Mouse (Mus musculus): Measurements from ENCODE around the gene Camk1g.

The Camk1g gene

DNA sequence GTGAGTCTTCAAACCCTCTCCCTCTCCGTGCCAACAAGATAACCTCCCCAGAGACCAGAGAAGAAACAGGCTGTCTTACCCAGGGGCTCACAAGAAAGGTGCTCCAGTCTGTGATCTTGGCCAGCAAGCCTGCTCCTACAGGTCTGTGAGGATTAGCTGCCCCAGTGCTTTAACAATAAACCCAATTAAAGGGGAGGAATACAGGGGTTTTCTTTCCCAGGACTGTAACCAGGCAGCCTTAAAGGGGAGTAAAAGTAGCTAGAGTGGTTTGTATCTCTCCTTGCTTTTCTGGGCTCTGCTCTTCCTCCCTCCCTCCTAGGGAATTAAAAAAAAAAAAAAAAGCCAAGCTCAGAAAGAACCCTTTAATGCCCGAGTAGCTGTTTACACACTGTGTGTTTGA, at the start of gene Camk1g:
TSS of gene Camk1g (minus strand) at position 203 of the 400 bp plus-strand sequence.
- in situ Hi-C loops (cut with MboI; ENCODE audit: low sequenced_read_pairs): loop anchor here (10.0 kb wide), 1 partner anchor 115 kb away; no protein-coding TSS in a partner anchor

DNA sequence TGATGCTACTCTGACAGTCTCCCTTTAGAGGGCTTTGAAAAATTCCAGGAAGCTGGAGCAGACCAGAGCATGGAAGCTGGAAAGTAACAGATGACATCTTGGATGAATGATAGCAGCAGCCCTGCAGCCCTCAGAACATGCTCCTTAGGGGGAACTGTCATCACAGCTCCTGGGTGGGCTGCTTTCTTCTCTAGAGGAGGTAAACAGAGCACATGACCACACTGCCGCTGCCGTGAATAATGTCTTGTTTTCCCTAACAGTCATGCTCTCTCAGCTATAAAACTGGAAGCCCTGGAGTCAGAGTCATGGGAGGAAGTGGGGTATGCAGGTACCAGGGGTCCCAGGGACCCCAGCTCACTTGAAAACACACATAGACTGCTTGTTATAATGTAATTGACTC, 49.1 kb upstream of the Camk1g start:
- in situ Hi-C loops (cut with MboI; ENCODE audit: low sequenced_read_pairs): no loop called here

DNA sequence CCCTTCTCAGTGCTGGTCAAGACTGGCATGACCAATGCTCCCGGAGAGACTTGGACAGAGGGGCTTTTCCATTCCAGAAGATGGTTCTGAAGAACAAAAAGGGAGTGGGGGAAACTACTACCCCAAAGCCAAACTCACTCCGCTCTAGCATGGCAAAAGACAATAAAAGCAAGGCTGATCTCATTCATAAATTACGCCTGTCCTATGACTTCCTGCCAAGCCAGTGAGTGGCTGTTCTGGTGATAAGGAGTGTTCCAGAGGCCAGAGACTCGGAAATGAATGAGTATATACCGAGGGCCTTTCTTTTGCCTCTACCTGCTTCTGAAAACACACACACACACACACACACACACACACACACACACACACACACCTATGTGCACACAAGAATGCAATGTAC, 48.6 kb upstream of the Camk1g start:
- in situ Hi-C loops (cut with MboI; ENCODE audit: low sequenced_read_pairs): no loop called here

GRCm38 (mm10) chr1:193414067-193414466, 44.0 kb upstream of the Camk1g start:
- in situ Hi-C loops (cut with MboI; ENCODE audit: low sequenced_read_pairs): no loop called here

- in situ Hi-C loops (cut with MboI; ENCODE audit: low sequenced_read_pairs): no loop called here
Measured at GRCm38 (mm10) chr1:193413368-193414000, 43.4 kb upstream of the Camk1g start.

DNA sequence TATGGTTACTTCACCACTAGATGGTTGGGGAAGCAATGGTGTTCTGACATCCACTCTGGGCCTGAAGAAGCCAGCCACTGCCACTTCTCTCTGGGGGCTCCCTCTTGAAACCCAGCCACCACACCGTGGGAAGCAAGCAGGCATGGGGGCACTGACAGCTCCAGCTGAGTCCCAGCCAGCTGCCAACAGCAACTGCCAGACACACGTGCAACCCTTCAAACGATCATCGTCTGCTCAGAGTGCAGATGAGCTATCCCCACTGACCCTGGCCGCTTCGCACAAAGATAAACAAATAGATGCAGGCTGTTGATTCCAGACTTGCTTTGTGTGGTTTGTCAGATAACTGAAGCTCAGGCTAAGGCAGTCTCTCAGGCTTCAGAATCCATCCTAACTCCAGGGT, 37.4 kb upstream of the Camk1g start:
- in situ Hi-C loops (cut with MboI; ENCODE audit: low sequenced_read_pairs): no loop called here

DNA sequence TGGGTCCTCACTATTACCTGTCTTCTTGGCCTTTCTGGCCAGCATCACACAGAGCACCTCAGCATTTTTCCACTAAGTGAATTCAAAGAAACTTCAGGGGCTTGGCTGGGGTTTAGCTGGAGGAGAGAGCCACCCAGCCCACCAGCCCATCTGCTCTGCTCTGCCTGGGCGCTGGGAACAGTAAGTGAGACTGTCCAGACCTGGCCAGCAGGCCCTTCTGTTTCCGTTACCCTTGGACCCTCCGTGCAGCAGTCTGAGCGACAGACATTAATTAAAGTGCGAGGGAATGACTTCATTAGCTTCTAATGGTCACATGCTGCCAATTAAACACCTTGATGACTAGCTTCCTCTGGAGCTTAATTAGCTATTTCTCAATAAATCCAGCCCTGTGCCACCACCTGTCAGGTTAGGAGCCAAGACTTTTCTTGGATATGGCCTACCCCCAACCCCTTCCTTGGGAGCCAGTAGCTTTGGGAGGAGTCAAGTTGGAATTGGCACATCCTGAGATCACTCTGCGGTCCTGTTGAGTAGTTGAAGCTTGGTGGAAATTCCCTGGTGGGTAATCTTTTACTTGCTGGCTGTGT, 36.1 kb upstream of the Camk1g start:
- in situ Hi-C loops (cut with MboI; ENCODE audit: low sequenced_read_pairs): no loop called here

- in situ Hi-C loops (cut with MboI; ENCODE audit: low sequenced_read_pairs): no loop called here
Measured at GRCm38 (mm10) chr1:193401695-193402094, 31.6 kb upstream of the Camk1g start.

- in situ Hi-C loops (cut with MboI; ENCODE audit: low sequenced_read_pairs): no loop called here
Measured at GRCm38 (mm10) chr1:193400348-193400747, 30.2 kb upstream of the Camk1g start.

- in situ Hi-C loops (cut with MboI; ENCODE audit: low sequenced_read_pairs): no loop called here
Measured at GRCm38 (mm10) chr1:193398728-193399437, 28.8 kb upstream of the Camk1g start.

DNA sequence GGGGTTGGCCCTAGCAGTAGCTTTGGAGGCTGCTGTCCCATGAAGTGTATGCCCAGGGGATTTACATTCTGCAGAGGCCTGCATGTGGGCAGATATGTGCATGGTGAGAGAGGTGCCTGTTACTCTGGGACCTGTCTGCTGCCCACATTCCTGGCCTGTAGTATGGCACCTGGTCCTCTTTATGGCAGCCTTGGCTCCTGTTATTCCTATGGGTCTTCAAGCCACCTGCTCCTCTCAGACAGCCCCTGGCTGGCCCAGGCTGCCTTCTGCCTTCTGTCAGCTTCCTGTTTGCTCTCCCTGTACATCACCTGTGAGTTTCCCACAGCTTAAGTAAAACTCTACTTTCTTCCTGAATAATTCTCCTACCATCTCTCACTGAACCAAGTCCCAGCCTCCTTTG, 27.0 kb upstream of the Camk1g start:
- in situ Hi-C loops (cut with MboI; ENCODE audit: low sequenced_read_pairs): no loop called here

DNA sequence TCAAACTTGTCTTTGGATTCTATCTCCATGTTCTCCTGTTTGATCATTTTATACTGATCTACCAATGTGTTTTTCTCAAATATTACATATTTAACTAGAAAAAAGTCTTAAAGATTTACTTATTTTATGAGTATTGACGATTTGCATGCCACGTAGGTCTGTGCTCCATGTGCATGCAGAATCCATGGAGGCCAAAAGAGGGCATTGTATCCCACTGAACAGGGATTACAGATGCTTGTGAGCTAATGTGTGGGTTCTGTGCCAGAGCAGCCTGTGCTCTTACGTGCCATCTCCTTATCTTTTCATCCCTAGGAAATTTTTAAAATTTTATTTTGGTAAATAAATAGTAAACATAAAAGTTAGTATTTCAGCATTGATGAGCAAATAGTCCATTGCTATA, 22.2 kb upstream of the Camk1g start:
- in situ Hi-C loops (cut with MboI; ENCODE audit: low sequenced_read_pairs): no loop called here

- in situ Hi-C loops (cut with MboI; ENCODE audit: low sequenced_read_pairs): no loop called here
Measured at GRCm38 (mm10) chr1:193390004-193390403, 19.9 kb upstream of the Camk1g start.

GRCm38 (mm10) chr1:193389505-193389904, 19.4 kb upstream of the Camk1g start:
- in situ Hi-C loops (cut with MboI; ENCODE audit: low sequenced_read_pairs): no loop called here

DNA sequence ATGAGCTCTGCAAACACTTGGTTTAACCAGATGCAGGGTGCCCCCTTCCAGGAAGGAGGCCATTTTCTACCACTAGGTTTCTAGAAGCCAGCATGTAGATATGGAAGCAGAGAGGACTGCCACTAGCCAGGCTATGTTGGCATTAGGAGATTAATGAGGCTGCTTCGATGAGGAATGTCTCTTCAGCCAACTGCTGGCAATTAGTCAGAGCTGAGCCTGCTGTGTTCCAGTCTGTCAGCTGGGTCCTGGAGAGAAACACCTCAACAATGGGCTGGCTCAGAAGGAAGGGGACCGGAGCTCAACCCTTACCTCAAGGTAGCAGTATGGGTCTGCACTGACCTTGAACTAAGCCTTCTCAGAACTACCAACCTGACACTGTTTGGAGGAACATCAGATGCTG, 17.1 kb upstream of the Camk1g start:
- in situ Hi-C loops (cut with MboI; ENCODE audit: low sequenced_read_pairs): no loop called here

DNA sequence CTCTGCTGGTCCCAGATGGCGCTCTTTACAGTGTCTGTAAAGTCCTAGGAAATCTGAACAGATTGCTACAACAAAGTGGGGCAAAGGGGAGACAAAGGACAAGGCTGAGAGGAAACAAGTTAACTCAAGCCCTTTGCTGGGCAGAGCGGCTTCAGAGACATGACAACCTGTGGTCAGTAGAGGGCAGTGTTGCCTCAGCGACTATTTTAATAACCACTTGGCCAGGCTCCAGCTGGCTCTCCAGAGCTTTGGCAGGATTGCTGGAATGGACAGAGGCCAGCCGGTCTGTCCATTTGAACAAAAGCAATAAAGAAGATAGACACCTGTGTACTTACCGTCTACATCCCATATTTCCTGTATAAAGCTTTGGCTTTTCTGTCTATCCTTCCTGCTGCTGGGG, 16.0 kb upstream of the Camk1g start:
- in situ Hi-C loops (cut with MboI; ENCODE audit: low sequenced_read_pairs): no loop called here

GRCm38 (mm10) chr1:193382841-193383462, 12.9 kb upstream of the Camk1g start:
- in situ Hi-C loops (cut with MboI; ENCODE audit: low sequenced_read_pairs): no loop called here

- in situ Hi-C loops (cut with MboI; ENCODE audit: low sequenced_read_pairs): no loop called here
Measured at GRCm38 (mm10) chr1:193382435-193382834, 12.3 kb upstream of the Camk1g start.

DNA sequence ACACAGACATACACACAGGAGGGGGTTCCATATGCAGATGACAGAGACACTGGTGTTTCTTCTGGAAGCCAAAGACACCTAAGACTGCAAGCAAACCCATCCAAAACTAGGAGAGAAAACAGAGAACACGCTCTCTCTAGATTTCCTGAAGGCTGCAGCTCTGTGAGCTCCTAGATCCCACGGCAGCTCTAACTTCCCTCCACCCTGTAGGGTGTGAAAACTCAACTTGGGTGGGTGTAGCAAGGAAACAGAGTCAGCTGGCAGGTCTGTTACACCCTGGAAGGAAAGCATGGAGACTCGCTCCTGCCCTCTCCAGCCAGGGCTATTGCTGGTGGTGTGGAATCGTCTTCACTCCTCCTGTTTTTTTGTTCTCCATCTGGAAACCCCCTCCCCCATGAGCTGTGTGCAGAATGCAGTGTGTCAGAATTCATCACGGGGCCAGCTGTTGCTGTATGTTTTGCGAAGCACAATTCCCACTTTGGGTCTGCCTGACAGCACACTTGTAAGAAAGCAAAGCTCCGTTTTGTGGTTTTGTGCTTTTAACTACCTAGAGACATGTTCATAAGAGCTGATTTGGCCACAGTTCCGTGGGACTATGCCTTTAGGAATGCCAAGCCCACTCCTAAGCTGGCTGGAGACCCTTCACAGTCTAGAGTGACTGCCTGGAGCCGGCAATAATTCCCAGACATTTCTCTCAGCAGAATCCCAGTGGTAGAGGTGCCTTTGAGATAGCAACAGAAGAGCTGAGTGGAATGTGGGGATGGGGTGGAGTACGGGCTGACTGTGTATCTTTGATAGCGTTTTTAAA, 11.7 kb upstream of the Camk1g start:
- in situ Hi-C loops (cut with MboI; ENCODE audit: low sequenced_read_pairs): no loop called here

GRCm38 (mm10) chr1:193380877-193381276, 10.8 kb upstream of the Camk1g start:
- in situ Hi-C loops (cut with MboI; ENCODE audit: low sequenced_read_pairs): no loop called here

DNA sequence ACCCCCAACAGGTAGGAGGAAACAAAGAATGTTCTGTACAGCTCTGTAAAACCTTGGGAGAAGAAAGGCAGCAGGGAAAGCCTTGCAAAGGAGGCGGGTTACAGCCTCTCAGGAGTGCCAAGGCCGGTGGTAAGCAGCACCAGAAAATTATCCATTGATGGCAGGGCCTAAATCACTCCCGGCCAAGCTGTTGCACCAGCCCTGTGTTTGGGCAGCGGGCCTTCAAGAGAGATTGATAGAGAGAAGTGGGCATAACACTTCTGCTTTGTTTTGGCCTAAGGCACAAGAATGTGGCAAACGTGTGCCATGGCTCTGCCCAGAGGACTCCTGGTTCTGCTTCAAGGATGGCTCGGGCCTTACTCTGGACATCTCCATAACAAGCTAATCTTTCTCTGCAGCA, 9.5 kb upstream of the Camk1g start:
- in situ Hi-C loops (cut with MboI; ENCODE audit: low sequenced_read_pairs): loop anchor here (10.0 kb wide), 1 partner anchor 125 kb away; no protein-coding TSS in a partner anchor

Measured in CH12F3 (cell line).